Mouse (Mus musculus) midbrain, embryonic 13.5 days (tissue): ENCODE measurements at regions not wholly inside any gene's neighbourhood (a gene's known extent, or its start where the extent isn't known, plus 50 kb on each side); places are given as distances from the start of the nearest gene placed in this dataset.

ENCODE experiments used
- ATAC-seq: fragments of 200-750 bp; cut with Nextera tagmentation; 2 replicates; pipeline ENCODE4 v1.8.0; 2017; ENCODE audit warnings: mild to moderate bottlenecking, moderate TSS enrichment, moderate library complexity
- H3K27ac ChIP-seq: fragments of 300-500 bp; sonication (generic); 2 replicates; pipeline ENCODE4 v1.5.1; 2015; ENCODE audit warnings: inconsistent platforms, mild to moderate bottlenecking, moderate library complexity
- H3K27me3 ChIP-seq: fragments of 300-500 bp; sonication (generic); 2 replicates; pipeline ENCODE4 v1.6.1; 2015; ENCODE audit warnings: mild to moderate bottlenecking, inconsistent platforms
- H3K36me3 ChIP-seq: fragments of 300-500 bp; sonication (generic); 2 replicates; pipeline ENCODE4 v1.6.1; 2015; ENCODE audit warnings: mild to moderate bottlenecking, inconsistent platforms
- H3K4me1 ChIP-seq: fragments of 300-500 bp; sonication (generic); replicated peaks from 2 replicates; pipeline ENCODE4 v1.6.1; 2015; ENCODE audit warnings: inconsistent platforms
- H3K4me2 ChIP-seq: fragments of 300-500 bp; sonication (generic); replicated peaks from 2 replicates; pipeline ENCODE4 v1.6.1; 2015; ENCODE audit warnings: moderate library complexity, mild to moderate bottlenecking, inconsistent platforms
- H3K4me3 ChIP-seq: fragments of 300-500 bp; sonication (generic); replicated peaks from 2 replicates; pipeline ENCODE4 v1.5.1; 2015; ENCODE audit warnings: mild to moderate bottlenecking, inconsistent platforms
- H3K9ac ChIP-seq: fragments of 300-500 bp; sonication (generic); replicated peaks from 2 replicates; pipeline ENCODE4 v1.6.1; 2015; ENCODE audit warnings: mild to moderate bottlenecking, inconsistent platforms
- H3K9me3 ChIP-seq: fragments of 300-500 bp; sonication (generic); 2 replicates; pipeline ENCODE4 v1.6.1; 2016; ENCODE audit warnings: mild to moderate bottlenecking, inconsistent platforms
- WGBS: fragments of 180-500 bp; shearing (Covaris S2); methylation state at CpG from one replicate; pipeline ENCODE4 v1.1.7; 2015; 5-methylcytosine and 5-hydroxymethylcytosine counted together

GRCm38 (mm10) chr14:105502633-105502975 lies 244.2 kb downstream of the Ndfip2 start:
- ATAC-seq, result peak; percentile 40
- Histone ChIP-seq H3K9ac (no peak overlapping the region), H3K4me3 (0 out of 2 replicates have a peak overlapping the region, but pooled peaks have one; percentile 0), H3K27ac (no peak overlapping the region; the same call in 1 of the 2 replicates), H3K36me3 (no peaks in the 10 kb centered on the region), H3K4me2 (peak overlapping the region; percentile 33), H3K27me3 (peaks cover 30% of the 10 kb centered on the region), H3K4me1 (peaks cover 46% of the 10 kb centered on the region), H3K9me3 (no peaks in the 10 kb centered on the region)
- 9% methylated on average over 11 of the region's 11 CpGs for WGBS

DNA sequence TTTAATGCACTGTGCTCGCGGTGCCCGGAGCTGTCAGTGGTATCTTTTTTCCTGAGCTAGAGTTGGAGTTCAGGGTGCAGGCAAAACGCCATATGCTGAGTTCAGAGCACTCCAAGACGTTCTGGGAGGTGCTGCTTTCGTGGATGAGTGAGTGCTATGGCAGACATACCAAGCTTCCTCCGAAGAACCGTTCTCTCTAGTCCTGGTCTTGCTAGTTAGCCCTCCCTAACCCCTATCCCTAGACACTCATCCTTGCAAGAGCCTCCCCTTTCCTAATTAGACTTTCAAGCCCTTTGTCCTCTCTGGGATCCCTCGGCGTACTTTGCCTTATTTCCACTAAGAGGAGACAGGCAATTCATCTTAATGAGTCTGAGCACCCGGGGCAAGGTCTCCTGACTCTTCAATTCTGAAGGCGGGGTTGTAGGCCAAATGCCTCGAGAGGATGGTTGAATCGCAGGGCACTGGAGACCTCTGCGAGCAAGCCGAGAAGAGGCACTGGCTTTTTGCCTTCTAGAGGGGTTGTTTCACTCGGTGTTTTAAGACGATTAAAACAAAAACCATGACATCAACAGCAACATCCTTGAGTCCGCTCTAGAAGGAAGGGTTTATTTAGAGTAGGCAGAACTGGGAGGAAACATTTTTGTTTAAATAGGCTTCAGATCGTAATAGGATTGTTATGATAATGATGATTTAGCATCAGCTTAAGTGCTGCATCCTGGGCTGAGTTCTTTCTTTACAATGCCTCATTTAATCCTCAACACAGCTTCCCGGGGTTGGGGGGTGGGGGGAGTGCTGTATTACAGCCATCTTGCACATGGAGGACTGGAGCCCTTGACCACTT lies 243.6 kb downstream of the Ndfip2 start:
- WGBS, result 2% methylated on average over 21 of the region's 21 CpGs
- peak; percentile 51 for ATAC-seq

DNA sequence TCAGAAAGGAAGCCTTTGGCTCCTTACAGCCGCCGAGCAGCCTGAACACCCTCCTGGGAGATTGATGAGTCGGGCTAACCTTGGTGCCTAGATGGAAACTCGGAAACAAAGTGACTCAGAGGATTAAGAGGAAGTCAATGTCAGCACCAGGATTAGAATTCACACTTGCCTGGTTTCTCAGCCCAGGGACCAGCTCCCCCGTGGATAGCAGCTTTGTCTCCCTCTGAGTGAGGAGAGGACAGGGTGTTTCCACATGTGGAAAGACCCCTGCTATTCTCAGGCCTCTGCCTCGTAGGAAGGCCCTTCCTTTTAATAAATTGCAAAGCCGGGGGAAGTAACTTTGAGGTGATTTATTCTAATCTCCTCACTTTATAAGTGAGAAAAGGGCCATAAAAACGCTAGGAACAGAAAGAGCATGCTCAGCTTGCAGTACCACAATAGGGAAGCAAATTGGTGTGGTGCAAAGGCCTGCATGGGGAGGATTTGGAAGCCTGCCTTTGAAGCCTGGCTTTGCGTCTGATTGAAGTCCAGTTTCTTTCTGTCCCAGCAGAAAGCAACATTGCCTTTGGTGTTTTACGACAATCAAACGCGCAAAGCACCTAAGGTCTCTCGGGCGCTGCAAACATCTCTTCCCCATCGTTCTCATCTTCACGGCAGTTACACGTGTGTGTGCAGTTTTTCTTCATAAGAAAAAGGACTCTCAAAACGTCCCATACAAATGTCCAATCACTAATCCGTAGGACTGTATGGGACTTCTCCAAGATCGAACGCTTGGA lies 242.8 kb downstream of the Ndfip2 start:
- Histone ChIP-seq H3K4me3 (peak overlapping the region; percentile 5; the same call in 1 of the 2 replicates), H3K4me2 (peak overlapping the region; percentile 33), H3K36me3 (no peaks in the 10 kb centered on the region), H3K4me1 (peaks cover 46% of the 10 kb centered on the region), H3K27ac (peak overlapping the region; percentile 27), H3K9me3 (no peaks in the 10 kb centered on the region), H3K27me3 (peaks cover 25% of the 10 kb centered on the region), H3K9ac (no peak overlapping the region)
- 5% methylated on average over 21 of the region's 21 CpGs for WGBS
- peak; percentile 18; the same call in 1 of the 2 replicates for ATAC-seq

More for the DNA sequence above, 243.6 kb downstream of the Ndfip2 start:
- no peaks in the 10 kb centered on the region for H3K36me3 ChIP-seq
- H3K4me1 ChIP-seq, result peaks cover 46% of the 10 kb centered on the region
- peak overlapping the region; percentile 27 for H3K27ac ChIP-seq
- H3K4me3 ChIP-seq, result peak overlapping the region; percentile 5; the same call in 1 of the 2 replicates
- peaks cover 28% of the 10 kb centered on the region for H3K27me3 ChIP-seq
- H3K4me2 ChIP-seq, result peak overlapping the region; percentile 33
- no peaks in the 10 kb centered on the region for H3K9me3 ChIP-seq
- H3K9ac ChIP-seq, result no peak overlapping the region

GRCm38 (mm10) chr14:105499319-105499895 lies 241.0 kb downstream of the Ndfip2 start:
- peak; percentile 21; the same call in 1 of the 2 replicates for ATAC-seq
- Histone ChIP-seq H3K4me1 (peaks cover 46% of the 10 kb centered on the region), H3K27ac (peak overlapping the region; percentile 45; the same call in 1 of the 2 replicates), H3K9ac (peak overlapping the region; percentile 30), H3K9me3 (no peaks in the 10 kb centered on the region), H3K4me3 (peak overlapping the region; percentile 12), H3K27me3 (peaks cover 14% of the 10 kb centered on the region), H3K36me3 (no peaks in the 10 kb centered on the region), H3K4me2 (peak overlapping the region; percentile 47)
- WGBS, result 14% methylated on average over 15 of the region's 15 CpGs

- no peak overlapping the region for H3K4me2 ChIP-seq
- H3K4me3 ChIP-seq, result no peak overlapping the region
- 0 out of 2 replicates have a peak, but pooled peaks have one; percentile 34 for ATAC-seq
- peaks cover 46% of the 10 kb centered on the region for H3K4me1 ChIP-seq
- H3K27ac ChIP-seq, result 0 out of 2 replicates have a peak overlapping the region, but pooled peaks have one; percentile 28
- peaks cover 5% of the 10 kb centered on the region; the same call in 1 of the 2 replicates for H3K27me3 ChIP-seq
- no peak overlapping the region for H3K9ac ChIP-seq
- WGBS, result 61% methylated on average over 10 of the region's 10 CpGs
- no peaks in the 10 kb centered on the region for H3K9me3 ChIP-seq
- no peaks in the 10 kb centered on the region for H3K36me3 ChIP-seq
Observed at GRCm38 (mm10) chr14:105498155-105498906, 240.0 kb downstream of the Ndfip2 start.

DNA sequence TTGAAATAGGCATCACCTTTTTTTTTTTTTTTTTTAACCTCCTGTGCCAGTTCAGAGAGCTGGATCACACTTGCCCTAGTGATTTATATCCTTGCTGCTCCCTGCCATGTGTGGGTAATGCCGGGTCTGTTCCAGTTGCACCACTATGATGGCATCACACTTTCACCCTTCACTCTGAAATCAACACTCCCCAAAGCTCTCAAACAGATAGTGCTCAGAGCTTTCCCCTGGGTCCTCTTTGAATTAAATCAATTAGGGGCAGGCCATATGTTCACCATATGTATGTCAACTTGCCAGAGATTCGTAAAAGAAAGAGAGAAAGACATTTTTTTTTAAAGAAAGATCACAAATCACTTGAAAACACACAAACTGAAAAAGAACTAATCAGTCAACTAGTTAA lies 236.8 kb downstream of the Ndfip2 start:
- no peak for ATAC-seq
- WGBS, result 51% methylated on average over 2 of the region's 2 CpGs

DNA sequence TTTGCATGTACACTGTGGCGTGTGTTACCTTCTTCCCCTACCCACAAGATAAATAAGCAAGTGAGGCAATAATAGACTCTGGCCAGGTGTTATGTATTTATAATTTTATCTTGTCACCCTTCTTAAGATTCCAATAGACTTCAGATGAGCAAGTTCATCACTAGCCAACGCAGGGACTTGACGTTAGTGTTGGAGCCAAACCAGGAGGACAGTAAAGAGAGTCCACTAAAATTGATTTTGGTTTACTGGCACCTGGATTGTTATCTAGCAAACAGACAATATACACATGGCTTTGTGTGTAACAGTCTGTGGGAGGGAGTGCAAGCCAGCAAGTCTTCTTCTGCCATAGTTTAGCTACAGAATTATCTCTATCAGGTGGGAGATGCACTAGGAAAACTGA lies 236.0 kb downstream of the Ndfip2 start:
- Histone ChIP-seq H3K36me3 (no peaks in the 10 kb centered on the region), H3K9me3 (no peaks in the 10 kb centered on the region), H3K4me3 (no peak overlapping the region), H3K27ac (no peak overlapping the region), H3K27me3 (peaks cover 9% of the 10 kb centered on the region; the same call in 1 of the 2 replicates), H3K4me2 (no peak overlapping the region), H3K9ac (no peak overlapping the region), H3K4me1 (peaks cover 13% of the 10 kb centered on the region)
- ATAC-seq, result no peak
- WGBS, result 91% methylated on average over 3 of the region's 3 CpGs

More for the DNA sequence above, 236.8 kb downstream of the Ndfip2 start:
- H3K27me3 ChIP-seq, result peaks cover 9% of the 10 kb centered on the region; the same call in 1 of the 2 replicates
- H3K9ac ChIP-seq, result no peak overlapping the region
- H3K4me2 ChIP-seq, result no peak overlapping the region
- peaks cover 21% of the 10 kb centered on the region for H3K4me1 ChIP-seq
- no peaks in the 10 kb centered on the region for H3K9me3 ChIP-seq
- no peak overlapping the region for H3K4me3 ChIP-seq
- no peaks in the 10 kb centered on the region for H3K36me3 ChIP-seq
- no peak overlapping the region for H3K27ac ChIP-seq

GRCm38 (mm10) chr14:105490158-105490557 lies 231.8 kb downstream of the Ndfip2 start:
- H3K36me3 ChIP-seq, result no peaks in the 10 kb centered on the region
- H3K4me1 ChIP-seq, result no peaks in the 10 kb centered on the region
- no peak overlapping the region for H3K4me3 ChIP-seq
- H3K9me3 ChIP-seq, result no peaks in the 10 kb centered on the region
- 28% methylated on average over 3 of the region's 3 CpGs for WGBS
- no peak overlapping the region for H3K4me2 ChIP-seq
- peaks cover 16% of the 10 kb centered on the region; the same call in 1 of the 2 replicates for H3K27me3 ChIP-seq
- no peak for ATAC-seq
- H3K9ac ChIP-seq, result no peak overlapping the region
- no peak overlapping the region for H3K27ac ChIP-seq

DNA sequence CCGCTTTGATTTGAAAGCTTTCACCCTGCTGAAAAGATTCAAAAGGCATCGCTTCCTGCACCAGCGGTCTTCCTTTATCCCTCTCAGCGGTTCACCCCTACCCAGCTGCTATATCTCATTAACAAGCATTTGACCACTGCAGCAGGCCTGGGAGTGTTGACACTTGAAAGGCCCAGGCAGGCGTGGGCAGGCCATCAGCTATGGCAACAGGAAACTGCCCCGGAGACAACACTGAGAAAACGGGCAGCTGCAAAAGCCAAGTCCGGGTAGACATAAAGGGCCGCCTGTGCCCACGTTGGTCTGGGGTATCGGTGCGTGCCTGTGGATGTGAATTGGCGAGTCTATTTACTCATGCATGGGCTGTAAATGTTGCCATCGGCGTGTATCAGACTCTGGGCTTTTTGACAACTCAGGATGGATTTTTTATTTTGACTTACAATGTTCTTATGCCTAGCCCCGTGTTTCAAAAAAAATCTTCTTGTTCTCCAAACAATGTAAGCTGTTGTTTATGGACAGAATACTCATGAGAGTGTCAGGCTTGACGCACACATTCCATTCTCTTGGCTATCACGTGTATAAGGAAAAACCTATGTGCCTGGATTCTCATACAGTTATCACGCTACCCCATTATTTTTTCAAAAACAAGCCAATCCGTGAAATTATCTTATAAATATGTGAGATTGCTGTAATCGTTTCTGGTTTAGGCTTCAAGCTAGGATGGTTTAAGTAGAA lies 225.1 kb downstream of the Ndfip2 start:
- WGBS, result 6% methylated on average over 21 of the region's 21 CpGs
- Histone ChIP-seq H3K27me3 (peaks cover 34% of the 10 kb centered on the region), H3K27ac (peak overlapping the region; percentile 90), H3K4me1 (peaks cover 34% of the 10 kb centered on the region), H3K4me2 (peak overlapping the region; percentile 56), H3K9me3 (no peaks in the 10 kb centered on the region), H3K9ac (peak overlapping the region; percentile 51), H3K36me3 (no peaks in the 10 kb centered on the region), H3K4me3 (peak overlapping the region; percentile 31)
- ATAC-seq, result peak; percentile 98

- 1% methylated on average over 16 of the region's 16 CpGs for WGBS
- Histone ChIP-seq H3K36me3 (no peaks in the 10 kb centered on the region), H3K4me2 (peak overlapping the region; percentile 56), H3K9ac (peak overlapping the region; percentile 51), H3K27me3 (peaks cover 39% of the 10 kb centered on the region), H3K4me3 (peak overlapping the region; percentile 31), H3K9me3 (no peaks in the 10 kb centered on the region), H3K4me1 (peaks cover 34% of the 10 kb centered on the region), H3K27ac (peak overlapping the region; percentile 90)
- ATAC-seq, result peak; percentile 78
Observed at GRCm38 (mm10) chr14:105482644-105483351, 224.4 kb downstream of the Ndfip2 start.
